Mouse (Mus musculus) activated CD4-positive, CD25-positive, alpha-beta regulatory T cell, adult 4 months (primary cell): Measurements from ENCODE around the gene Rccd1. TPM values are rescaled to one million over a fixed set of nuclear protein-coding genes. Genes with fewer than 3 reads are reported as not detected.

Source experiments
- ATAC-seq: one replicate; pipeline ENCODE4 v1.8.0; 2017
- polyA plus RNA-seq, 2 experiments: library from polyadenylated mRNA; unstranded; fragments of 100-300 nt; shearing (Covaris generic); gene quantifications; one replicate each; pipeline ENCODE4 v1.2.1; 2017

Rccd1 gene
- polyA plus RNA-seq, 2 experiments from 2014 or later: 4.4 to 4.6 TPM

DNA sequence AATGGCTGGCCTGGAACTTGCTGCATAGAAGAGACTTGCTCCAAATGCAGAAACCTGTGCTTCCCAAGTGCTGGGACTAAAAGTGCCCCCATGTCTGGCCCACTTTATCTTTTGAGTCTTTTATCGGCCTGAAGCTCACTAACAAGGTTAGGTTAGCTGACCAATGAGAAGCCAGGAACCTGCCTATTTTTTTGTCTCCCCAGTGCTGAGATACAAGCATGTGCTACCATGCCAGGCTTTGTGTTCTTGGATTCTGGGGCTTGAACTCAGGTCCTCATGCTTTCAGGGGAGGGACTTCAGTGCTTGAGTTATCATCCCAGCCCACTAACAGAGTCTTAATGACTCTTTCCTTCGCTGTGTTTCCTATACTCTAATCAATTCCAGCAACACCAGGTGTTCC, 66.5 kb downstream of the Rccd1 start:
- no peak for ATAC-seq

DNA sequence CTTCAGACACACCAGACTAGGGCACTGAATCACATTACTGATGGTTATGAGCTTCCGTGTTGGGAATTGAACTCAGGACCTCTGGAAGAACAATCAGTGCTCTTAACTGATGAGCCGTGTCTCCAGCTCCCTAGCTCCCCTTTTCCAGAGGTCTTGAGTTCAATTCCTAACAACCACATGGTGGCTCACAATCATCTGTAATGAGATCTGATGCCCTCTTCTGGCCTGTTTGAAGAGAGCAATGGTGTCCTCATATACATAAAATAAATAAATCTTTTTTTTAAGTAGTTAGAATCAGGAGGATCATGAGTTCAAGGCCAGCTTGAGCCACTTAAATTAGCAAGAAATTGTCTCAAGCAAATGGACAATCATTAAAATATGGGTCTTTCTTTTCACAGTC, 68.3 kb downstream of the Rccd1 start:
- ATAC-seq: no peak

DNA sequence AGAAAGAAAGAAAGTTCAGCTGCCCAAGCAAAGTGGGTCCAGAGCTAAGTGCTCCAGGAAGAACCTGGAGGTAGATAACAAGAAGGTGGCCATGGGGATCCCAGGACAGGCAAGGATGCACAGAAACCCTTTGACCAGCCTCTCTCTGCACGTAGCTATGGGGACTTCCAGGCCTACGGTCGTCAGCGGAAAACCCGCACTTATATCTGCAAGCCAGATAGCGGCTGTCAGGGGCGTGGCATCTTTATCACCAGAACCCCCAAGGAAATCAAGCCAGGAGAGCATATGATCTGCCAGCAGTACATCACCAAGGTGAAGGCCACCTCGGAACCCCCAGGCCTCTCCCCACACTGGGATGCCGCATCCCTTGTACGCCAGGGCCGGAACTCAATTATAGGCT, 71.4 kb downstream of the Rccd1 start:
- no peak for ATAC-seq

DNA sequence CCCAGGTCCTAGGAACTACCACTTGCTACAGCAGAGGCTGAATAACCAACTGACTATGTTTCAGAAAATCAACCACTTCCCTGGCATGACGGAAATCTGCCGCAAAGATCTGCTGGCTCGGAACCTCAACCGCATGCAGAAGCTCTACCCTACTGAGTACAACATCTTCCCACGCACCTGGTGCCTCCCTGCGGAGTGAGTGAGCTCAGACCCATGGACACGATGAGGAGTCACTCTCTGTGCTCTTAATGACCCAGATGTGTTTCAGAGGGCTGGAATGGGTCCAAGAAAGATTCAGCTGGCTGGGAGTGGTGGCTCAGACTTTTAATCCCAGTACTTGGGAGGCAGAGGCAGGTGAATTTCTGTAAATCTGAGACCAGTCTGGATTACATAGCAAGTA, 71.8 kb downstream of the Rccd1 start:
- ATAC-seq: no peak

DNA sequence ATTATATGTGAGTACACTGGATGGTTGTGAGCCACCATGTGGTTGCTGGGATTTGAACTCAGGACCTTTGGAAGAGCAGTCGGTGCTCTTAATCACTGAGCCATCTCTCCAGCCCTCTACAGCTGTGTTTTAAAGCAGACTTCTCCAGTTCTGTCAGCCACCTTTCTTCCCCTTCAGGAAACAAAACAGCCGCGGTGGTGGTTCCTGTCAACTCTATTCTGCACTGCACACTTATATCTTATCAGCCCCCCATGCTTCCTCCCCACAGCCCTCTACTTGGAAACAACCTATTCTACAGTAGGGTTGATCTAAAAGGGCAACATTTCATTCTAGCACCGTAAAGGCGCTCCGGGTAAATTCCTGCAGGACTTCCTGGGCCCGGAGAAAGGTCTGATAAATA, 77.4 kb downstream of the Rccd1 start:
- no peak for ATAC-seq

DNA sequence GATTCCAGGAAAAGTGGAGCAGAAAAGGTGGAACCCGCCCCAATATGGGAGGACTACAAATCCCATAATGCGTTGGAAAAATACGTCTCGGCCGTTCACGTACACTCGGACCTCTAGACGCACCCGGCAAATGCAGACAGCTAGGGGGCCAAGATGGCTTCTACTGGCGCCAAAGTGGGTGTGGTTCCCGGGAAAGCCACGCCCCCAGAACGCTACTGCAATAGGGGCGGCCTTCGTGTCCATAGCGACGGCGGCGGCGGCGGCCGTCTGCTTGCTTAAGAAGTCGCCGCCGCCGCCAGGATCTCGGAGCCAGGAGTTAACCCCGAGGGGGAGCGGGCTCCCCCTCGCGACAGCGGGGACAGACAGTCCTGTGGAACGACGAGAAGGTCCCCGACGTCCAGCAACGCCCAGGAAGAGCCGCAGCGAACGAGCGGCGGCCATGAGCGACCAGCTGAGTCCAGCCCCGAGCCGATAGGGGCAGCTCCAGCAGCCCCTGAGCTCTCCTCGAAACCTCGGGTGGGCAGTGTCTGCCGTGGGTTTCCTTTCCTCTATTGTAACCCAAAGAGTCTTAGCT, 78.0 kb downstream of the Rccd1 start, which contains the start of gene Ttll13:
Ttll13 (plus strand) TSS at position 229 of the 574 bp plus-strand sequence.
- ATAC-seq: peak; percentile 97

DNA sequence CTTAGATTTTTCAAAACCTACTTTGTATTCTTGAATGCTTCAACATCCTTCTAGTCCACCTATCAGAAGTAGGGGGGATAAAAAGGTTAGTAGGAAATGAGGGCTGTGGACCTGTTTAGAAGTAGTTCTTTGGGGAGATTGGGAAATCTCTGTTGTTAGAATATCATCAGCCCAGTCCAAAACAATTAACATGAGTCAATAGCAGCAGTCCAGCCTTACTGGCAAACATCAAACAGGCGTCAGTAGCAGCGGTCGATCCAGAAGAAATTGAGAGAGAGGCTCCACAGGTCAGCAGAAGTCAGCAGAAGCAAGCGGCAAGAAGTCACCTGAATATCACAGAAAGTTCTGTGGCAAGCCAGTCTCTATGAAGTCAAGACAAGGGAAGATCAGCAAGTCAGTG, 79.4 kb downstream of the Rccd1 start:
- ATAC-seq: no peak

Other genes starting within 250 kb of the Rccd1 start
- 10 to 100 TPM; 24.8 to 31.7 TPM for gene Idh2, start 209.1 kb downstream of the Rccd1 start, polyA plus RNA-seq
- 10 to 100 TPM; 16.5 to 26.1 TPM for gene Sema4b, start 137.6 kb downstream of the Rccd1 start, polyA plus RNA-seq
- 100 to 1,000 TPM; 120 to 148 TPM for gene Cib1, start 91.6 kb downstream of the Rccd1 start, polyA plus RNA-seq
- gene Gdpgp1, start 91.6 kb downstream of the Rccd1 start, polyA plus RNA-seq: 1 to 10 TPM; 5.5 to 9.4 TPM
- under 1 TPM in 1 of 2 experiments, not detected in 1; 0.62 TPM for gene Ttll13, start 78.1 kb downstream of the Rccd1 start, polyA plus RNA-seq
- gene Ngrn, start 63.2 kb downstream of the Rccd1 start, polyA plus RNA-seq: 10 to 100 TPM; 26.9 to 28.4 TPM
- 10 to 100 TPM; 25.8 to 34.2 TPM for gene Vps33b, start 54.8 kb downstream of the Rccd1 start, polyA plus RNA-seq
- 10 to 100 TPM; 49.3 to 56.0 TPM for gene Prc1, start 30.0 kb downstream of the Rccd1 start, polyA plus RNA-seq
- gene Unc45a, start 16.6 kb upstream of the Rccd1 start, polyA plus RNA-seq: 10 to 100 TPM; 31.9 to 45.2 TPM
- 1 to 10 TPM; 8.6 to 9.0 TPM for gene Hddc3, start 18.6 kb upstream of the Rccd1 start, polyA plus RNA-seq
- 10 to 100 TPM; 15.8 to 21.8 TPM for gene Man2a2, start 46.9 kb upstream of the Rccd1 start, polyA plus RNA-seq
- gene Fes, start 63.5 kb upstream of the Rccd1 start, polyA plus RNA-seq: 1 to 10 TPM; 2.0 to 4.5 TPM
- gene Furin, start 81.0 kb upstream of the Rccd1 start, polyA plus RNA-seq: 10 to 100 TPM; 10.6 to 15.2 TPM
- gene Blm, start 210.7 kb upstream of the Rccd1 start, polyA plus RNA-seq: 1 to 10 TPM; 7.6 to 8.5 TPM